Mouse (Mus musculus) brain, embryonic 14.5 days (tissue): ENCODE measurements around the gene Ccdc152. TPM values are rescaled to one million over a fixed set of nuclear protein-coding genes. Genes with fewer than 3 reads are reported as not detected.
A peak's percentile ranks its signal among the peaks of the same experiment; 100 is the strongest.

ENCODE experiments used
- DNase-seq: peaks from one replicate; pipeline ENCODE4 v3.0.0-alpha.2; 2011; ENCODE audit warnings: low read depth
- CTCF ChIP-seq: fragments of 200-500 bp; IDR thresholded peaks from 2 replicates; pipeline ENCODE4 v1.5.1; 2012; ENCODE audit warnings: inconsistent platforms, mild to moderate bottlenecking, moderate library complexity, borderline replicate concordance; ENCODE audit not compliant: insufficient read depth, insufficient read length; ENCODE audit errors: extremely low read depth
- POLR2A ChIP-seq: fragments of 200-500 bp; IDR thresholded peaks from 2 replicates; pipeline ENCODE4 v1.6.1; 2012; ENCODE audit warnings: mild to moderate bottlenecking, inconsistent platforms, borderline replicate concordance; ENCODE audit not compliant: poor library complexity, insufficient read depth, insufficient read length, severe bottlenecking; ENCODE audit errors: extremely low read depth
- polyA plus RNA-seq: library from polyadenylated mRNA; depleted of rRNA; stranded (reverse); fragments of >200 nt; gene quantifications from 2 replicates; pipeline ENCODE4 v1.2.3, GENCODE M21; 2012; rRNA removed

The Ccdc152 gene
- polyA plus RNA-seq, 1 experiment: 1.2 TPM

DNA sequence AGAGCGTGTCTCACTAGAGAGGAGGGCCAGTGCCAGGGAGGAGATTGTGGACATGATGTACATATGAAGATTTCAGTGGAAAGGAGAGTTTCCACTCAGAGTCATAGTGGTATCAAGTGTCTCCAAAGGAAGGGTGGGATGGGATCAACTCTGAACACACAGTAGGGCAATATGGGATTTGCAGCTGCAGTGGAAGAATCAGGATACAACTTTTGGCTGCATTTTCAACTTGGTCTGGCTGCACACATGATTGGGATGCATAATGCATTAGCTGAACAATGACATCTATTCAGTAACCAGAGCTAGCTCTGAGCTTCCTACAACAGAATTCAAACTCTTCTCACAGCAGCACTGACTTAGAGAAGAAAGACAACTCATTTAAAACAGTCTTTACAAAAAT, 65.4 kb downstream of the Ccdc152 start:
- TF ChIP-seq POLR2A: no peak
- no peak for TF ChIP-seq CTCF
- peak; percentile 34 for DNase-seq

DNA sequence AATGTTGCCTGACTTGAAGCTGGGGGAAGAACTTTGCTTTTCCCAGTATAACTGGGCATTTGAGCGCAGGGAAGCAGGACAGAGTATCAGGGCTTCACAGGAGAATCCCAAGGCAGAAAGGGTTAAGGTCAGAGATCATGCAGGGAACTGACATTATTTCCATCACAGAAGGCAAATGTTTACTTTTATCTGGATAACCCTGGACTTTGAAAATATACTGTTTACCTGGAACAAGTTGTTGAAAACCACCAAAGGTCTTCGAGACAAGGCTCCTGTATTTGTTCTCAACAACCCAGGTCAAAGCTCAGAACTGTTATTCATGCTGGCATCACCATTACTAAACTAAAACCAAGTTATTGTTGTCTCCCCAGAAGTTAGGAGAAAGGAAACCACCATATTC, 67.0 kb downstream of the Ccdc152 start:
- no peak for DNase-seq
- TF ChIP-seq CTCF (no peak), POLR2A (no peak)

DNA sequence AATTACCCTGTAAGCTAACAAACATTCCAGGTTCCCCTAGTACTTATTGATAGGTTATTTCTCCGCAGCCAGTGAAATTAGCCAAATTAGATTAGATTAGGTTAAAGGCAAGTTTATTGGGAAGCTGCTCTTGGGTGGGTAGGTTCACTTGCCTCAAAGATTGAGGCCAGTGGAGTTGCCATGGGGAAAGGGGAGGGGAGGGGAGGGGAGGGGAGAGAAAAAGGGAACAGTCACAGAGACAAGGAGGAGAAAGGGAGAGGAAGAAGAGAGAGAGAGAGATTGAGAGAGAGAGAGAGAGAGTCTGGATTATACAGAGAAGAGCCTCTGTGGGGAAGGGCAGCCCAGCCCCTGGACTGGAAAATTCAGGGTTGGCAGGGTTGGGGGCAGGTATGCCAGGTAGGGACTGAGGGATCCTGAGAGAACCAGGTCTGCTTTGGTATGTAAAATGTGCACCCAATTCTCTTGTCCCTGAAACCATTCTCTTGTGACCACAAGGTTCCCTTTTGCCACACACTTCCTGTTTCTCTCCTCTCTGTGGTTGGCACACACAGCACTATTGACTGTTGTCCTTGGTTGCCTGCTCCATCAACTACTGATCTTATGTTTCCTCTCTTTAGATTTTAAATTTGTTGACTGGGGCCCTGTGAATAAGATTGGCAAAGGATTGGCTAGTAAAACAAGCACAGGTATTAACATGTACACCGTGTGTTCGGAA, 69.3 kb downstream of the Ccdc152 start:
- DNase-seq: no peak
- TF ChIP-seq POLR2A (no peak), CTCF (no peak)

DNA sequence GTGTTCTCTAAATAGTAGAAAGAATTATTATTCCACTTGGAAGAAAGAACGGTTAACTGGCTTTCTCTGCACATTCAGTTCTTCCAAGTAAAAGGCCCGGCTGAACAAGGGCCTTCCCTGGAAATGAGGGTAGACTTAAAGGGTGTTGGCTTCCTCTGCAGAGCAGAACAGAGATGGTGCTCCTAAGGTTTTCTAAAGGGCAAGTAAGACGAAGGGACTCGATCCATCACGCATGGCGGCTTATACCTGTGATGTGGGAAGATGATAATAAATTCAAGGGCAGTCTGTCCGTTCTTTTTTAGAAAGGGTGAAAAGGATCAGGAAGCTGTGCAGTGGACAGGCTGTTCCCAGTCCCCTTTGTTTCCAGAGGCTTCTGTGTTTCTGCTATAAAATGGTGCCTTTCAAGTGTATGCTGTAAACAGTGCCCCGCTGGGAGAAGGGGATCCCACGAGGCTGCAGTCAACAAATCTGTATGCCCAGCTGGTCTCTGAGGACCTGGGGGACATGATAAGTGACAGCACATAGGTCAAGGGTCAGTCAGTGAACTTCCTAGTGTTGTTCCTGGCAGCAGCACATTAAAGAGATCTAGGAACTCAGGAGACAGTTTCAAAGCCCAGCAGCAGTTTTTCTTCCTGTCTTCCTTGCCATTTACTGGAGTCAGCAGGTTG, 71.0 kb downstream of the Ccdc152 start:
- TF ChIP-seq CTCF (no peak), POLR2A (no peak)
- peak; percentile 58 for DNase-seq

DNA sequence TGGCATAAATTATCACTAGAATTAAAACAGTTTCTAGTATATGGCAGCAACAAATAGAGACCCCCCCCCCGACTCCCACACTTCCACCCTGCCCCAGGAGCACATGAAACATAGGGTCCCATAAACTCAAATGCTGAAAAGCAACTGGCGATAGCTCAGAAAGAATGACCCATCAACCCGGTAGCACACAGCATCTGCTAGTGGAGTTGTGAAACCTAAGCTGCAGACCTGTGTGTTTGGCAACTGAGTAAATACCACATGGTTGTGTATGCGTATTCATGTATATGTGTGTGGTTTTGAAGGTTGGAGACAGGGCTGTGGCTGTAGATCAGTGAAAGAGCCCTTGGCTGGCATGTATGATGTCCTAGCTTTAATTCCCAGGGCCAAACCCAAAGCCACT, 72.3 kb downstream of the Ccdc152 start:
- no peak for DNase-seq
- TF ChIP-seq POLR2A: no peak
- no peak for TF ChIP-seq CTCF

Other genes with a start within 250 kb of the Ccdc152 start
- 53.0 and 95.9 TPM in 2 replicates for gene Selenop, start 35.0 kb downstream of the Ccdc152 start, polyA plus RNA-seq